Mouse (Mus musculus) cerebellum, adult 2 months (tissue): Measurements from ENCODE around the gene Fmnl2. TPM values are rescaled to one million over a fixed set of nuclear protein-coding genes. Genes with fewer than 3 reads are reported as not detected.

Experiments
- DNase-seq, 2 experiments: peaks; one replicate each; pipeline ENCODE4 v3.0.0; 2021
- H3K27ac ChIP-seq: fragments of 200-500 bp; 2 replicates; pipeline ENCODE4 v1.5.1; 2012; ENCODE audit warnings: low read length, control low read depth, inconsistent platforms; ENCODE audit not compliant: insufficient read depth
- H3K27me3 ChIP-seq: fragments of 200-500 bp; 2 replicates; pipeline ENCODE4 v1.6.1; 2012; ENCODE audit warnings: inconsistent platforms, mild to moderate bottlenecking, low read length, moderate library complexity; ENCODE audit not compliant: control insufficient read depth, insufficient read depth
- H3K4me1 ChIP-seq: fragments of 200-500 bp; 2 replicates; pipeline ENCODE4 v1.6.1; 2011; ENCODE audit warnings: low read length; ENCODE audit not compliant: control insufficient read depth, insufficient read depth
- H3K4me3 ChIP-seq: fragments of 200-500 bp; replicated peaks from 2 replicates; pipeline ENCODE3; 2011; ENCODE audit warnings: mild to moderate bottlenecking, low read depth, low read length, control low read depth; ENCODE audit not compliant: insufficient read depth
- CTCF ChIP-seq: fragments of 200-500 bp; IDR thresholded peaks from 2 replicates; pipeline ENCODE4 v1.5.1; 2011; ENCODE audit warnings: low read depth, mild to moderate bottlenecking, control low read depth, low read length, moderate library complexity, borderline replicate concordance; ENCODE audit not compliant: insufficient read depth
- POLR2A ChIP-seq: fragments of 200-500 bp; IDR thresholded peaks from 2 replicates; pipeline ENCODE4 v1.6.1; 2011; ENCODE audit warnings: low read length, control low read depth, borderline replicate concordance; ENCODE audit not compliant: insufficient read depth
- WGBS: fragments of 180-500 bp; shearing (Covaris S2); methylation state at CpG from one replicate; pipeline ENCODE4 v1.1.7; 2018; 5-methylcytosine and 5-hydroxymethylcytosine counted together
- polyA plus RNA-seq: library from polyadenylated mRNA; depleted of rRNA; stranded (reverse); fragments of >200 nt; gene quantifications from 2 replicates; pipeline ENCODE4 v1.2.3, GENCODE M21; 2012

Gene Fmnl2
- polyA plus RNA-seq, 1 experiment, result 25.3 TPM

GRCm38 (mm10) chr2:52903228-52903963 lies 45.7 kb downstream of the Fmnl2 start:
- WGBS, result 65% methylated on average over 8 of the region's 8 CpGs
- TF ChIP-seq POLR2A (no peak), CTCF (no peak)

GRCm38 (mm10) chr2:52904526-52904925 lies 46.9 kb downstream of the Fmnl2 start:
- peaks cover 3% of the 10 kb centered on the region; the same call in 1 of the 2 replicates for H3K4me1 ChIP-seq
- H3K27me3 ChIP-seq, result no peaks in the 10 kb centered on the region
- no peak overlapping the region for H3K4me3 ChIP-seq
- TF ChIP-seq CTCF (no peak), POLR2A (no peak)
- no peak overlapping the region for H3K27ac ChIP-seq
- no peak for DNase-seq
- 85% methylated on average over 5 of the region's 5 CpGs for WGBS

More at GRCm38 (mm10) chr2:52903228-52903963, 45.7 kb downstream of the Fmnl2 start:
- Histone ChIP-seq H3K4me1 (peaks cover 3% of the 10 kb centered on the region; the same call in 1 of the 2 replicates), H3K27ac (no peak overlapping the region), H3K27me3 (no peaks in the 10 kb centered on the region), H3K4me3 (no peak overlapping the region)
- no peak for DNase-seq

- no peak for DNase-seq
- TF ChIP-seq CTCF (no peak), POLR2A (no peak)
- H3K27ac ChIP-seq, result no peak overlapping the region
- H3K27me3 ChIP-seq, result no peaks in the 10 kb centered on the region
- no peak overlapping the region for H3K4me3 ChIP-seq
- no peaks in the 10 kb centered on the region for H3K4me1 ChIP-seq
- 53% methylated on average over 2 of the region's 2 CpGs for WGBS
These were observed 55.7 kb downstream of the Fmnl2 start for GRCm38 (mm10) chr2:52913311-52913710.

DNA sequence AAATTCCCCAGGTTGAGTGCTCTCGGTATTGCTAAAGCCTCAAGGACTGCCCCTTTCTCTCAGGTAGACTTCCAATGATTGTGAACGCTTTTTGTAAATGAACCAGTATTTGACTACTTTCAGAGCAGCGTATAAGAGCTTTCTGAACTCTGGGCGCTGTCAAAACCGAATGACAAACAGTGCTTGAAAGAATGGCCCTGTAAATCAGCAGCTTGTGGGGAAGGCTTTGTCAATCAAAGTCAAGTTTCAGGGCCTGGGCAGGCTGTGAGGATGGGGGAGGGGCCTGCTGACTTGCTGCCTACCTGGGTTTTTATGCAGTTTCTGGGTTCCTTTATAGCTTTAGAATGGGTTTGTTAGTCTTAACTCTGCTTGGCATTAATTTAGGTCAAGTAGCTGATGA lies 56.1 kb downstream of the Fmnl2 start:
- DNase-seq, result no peak
- Histone ChIP-seq H3K4me1 (peaks cover 3% of the 10 kb centered on the region; the same call in 1 of the 2 replicates), H3K27ac (no peak overlapping the region), H3K4me3 (no peak overlapping the region), H3K27me3 (no peaks in the 10 kb centered on the region)
- 62% methylated on average over 5 of the region's 5 CpGs for WGBS
- TF ChIP-seq POLR2A (no peak), CTCF (no peak)

- Histone ChIP-seq H3K4me3 (no peak overlapping the region), H3K27ac (no peak overlapping the region), H3K27me3 (no peaks in the 10 kb centered on the region), H3K4me1 (peaks cover 3% of the 10 kb centered on the region; the same call in 1 of the 2 replicates)
- 79% methylated on average over 5 of the region's 5 CpGs for WGBS
- no peak for DNase-seq
- no peak for TF ChIP-seq POLR2A
- no peak for TF ChIP-seq CTCF
These were observed 57.9 kb downstream of the Fmnl2 start for GRCm38 (mm10) chr2:52915536-52915935.

DNA sequence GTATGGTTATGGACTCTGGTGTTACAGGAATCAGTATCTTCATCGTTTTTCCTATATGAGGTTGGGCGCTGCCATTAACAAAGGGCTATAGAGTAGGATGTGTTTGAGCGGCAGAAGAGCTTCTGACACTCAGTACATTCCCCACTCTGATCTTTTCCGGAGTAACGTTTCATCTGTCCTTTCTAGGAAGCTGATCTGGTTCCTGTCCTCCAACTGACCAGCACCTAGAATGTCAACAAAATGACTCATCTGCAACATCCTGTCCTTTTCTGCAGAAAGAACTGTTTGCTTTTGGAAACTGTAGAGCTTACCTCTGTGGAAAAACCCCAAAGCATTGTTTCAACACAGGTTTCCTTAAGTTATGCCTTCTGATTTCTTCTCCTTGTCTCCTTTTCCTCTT lies 60.4 kb downstream of the Fmnl2 start:
- TF ChIP-seq POLR2A (no peak), CTCF (no peak)
- no peak overlapping the region for H3K4me3 ChIP-seq
- H3K27ac ChIP-seq, result no peak overlapping the region
- peak in 1 of 2 experiments; percentile 56 for DNase-seq
- H3K27me3 ChIP-seq, result no peaks in the 10 kb centered on the region
- peaks cover 7% of the 10 kb centered on the region; the same call in 1 of the 2 replicates for H3K4me1 ChIP-seq
- 55% methylated on average over 5 of the region's 5 CpGs for WGBS

- TF ChIP-seq POLR2A, result no peak
- no peak for TF ChIP-seq CTCF
- Histone ChIP-seq H3K27me3 (no peaks in the 10 kb centered on the region), H3K4me1 (peaks cover 7% of the 10 kb centered on the region; the same call in 1 of the 2 replicates), H3K4me3 (no peak overlapping the region), H3K27ac (no peak overlapping the region)
- DNase-seq, result no peak
- WGBS, result 84% methylated on average over 5 of the region's 5 CpGs
These were observed 63.2 kb downstream of the Fmnl2 start for GRCm38 (mm10) chr2:52920701-52921435.
